Mouse (Mus musculus) lung, postnatal 14 days (tissue): Measurements from ENCODE around the gene Trpc7.

Source experiments
- DNase-seq: peaks from one replicate; pipeline ENCODE4 v3.0.0; 2021

Trpc7 gene

DNA sequence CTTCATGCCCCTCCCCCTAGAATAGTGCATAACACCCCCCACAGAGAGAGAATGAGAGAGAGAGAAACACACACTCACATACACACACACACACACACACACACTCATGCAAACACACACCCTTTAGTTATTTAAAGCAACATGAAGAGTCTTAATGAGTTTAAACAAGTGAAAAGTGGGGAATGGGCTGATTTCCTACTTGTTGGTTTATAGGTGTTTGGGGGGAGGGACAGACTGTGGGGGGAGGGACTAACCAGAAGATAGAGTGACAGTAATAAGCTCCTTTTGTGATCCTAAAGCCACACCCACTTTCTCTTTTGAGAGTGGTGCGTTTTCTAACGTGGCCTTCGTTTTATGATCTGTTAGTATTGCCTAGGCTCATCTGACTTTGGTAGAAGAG is at the start of gene Trpc7:
Gene Trpc7 (minus strand): TSS at position 101 of the 400 bp plus-strand sequence.
- DNase-seq = no peak

DNA sequence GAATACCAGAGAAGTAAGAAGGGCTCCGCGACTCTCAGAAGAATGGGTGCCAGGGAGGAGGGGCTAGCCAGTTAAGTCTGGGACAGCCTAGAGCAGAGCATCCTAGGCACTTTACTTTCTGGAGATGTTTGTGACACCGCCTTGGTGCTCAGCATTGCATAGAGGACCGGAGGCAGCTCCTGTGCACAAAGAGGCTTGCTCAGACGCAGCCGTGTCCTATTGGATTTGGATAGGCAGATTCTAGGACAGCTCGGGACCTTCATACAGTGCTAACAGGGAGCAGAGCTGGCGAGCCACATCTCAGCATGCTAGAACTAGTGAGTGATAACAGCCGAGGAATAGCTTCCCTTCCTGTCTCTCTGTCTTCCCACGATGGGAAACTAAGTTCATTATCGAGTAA is 43.5 kb upstream of the Trpc7 start:
- no peak for DNase-seq

DNA sequence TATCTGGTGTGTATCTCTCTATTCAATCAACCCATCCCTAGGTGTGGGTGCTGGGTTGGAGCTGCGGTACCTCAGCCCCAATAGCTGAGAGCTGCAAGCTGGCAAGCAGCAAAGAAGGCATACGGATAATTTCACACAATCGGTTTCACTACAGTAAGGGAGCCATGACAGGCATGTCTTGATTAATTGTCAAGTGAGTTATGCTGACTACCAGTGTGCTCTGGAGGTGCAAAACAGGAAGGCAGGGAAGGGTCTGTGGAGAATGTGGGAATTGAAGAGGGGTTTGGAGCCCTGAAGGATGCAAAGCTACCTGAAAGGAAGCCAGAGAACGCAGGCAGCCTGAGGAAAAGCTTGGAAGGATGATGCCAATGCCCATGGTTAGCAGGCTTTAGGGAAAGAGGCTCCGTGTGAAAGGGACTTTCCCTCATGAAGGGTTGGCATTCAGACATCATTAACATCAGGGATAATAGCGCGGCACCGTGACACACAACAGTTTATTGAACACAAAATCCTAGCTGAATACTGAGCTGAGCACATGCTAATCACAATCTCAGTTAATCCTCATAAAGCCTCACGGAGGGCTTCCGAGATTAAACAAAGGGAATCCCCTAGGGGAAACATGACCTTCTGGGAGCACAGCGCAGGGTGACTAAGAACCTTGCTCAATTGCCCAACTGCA is 38.2 kb upstream of the Trpc7 start:
- DNase-seq = no peak

DNA sequence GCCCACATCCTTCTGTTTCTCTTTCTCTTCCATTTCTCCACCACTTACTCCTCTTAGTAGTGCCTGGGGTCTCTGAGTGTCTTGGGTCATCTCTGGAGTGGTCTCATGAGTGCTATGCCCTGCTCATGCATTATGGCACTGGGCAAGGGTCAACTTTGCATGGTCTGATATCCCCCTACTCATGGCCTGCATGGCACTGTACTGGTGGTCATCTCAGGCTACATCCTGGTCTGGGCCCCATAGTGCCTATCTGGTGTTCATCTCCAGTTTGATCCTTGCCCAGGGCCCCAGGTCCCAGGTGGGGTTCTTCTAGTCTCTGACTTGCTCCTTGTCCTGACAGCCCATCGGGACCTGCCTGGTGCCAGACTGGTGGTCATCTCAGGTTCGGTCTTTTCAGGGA is 34.6 kb upstream of the Trpc7 start:
- DNase-seq = no peak

DNA sequence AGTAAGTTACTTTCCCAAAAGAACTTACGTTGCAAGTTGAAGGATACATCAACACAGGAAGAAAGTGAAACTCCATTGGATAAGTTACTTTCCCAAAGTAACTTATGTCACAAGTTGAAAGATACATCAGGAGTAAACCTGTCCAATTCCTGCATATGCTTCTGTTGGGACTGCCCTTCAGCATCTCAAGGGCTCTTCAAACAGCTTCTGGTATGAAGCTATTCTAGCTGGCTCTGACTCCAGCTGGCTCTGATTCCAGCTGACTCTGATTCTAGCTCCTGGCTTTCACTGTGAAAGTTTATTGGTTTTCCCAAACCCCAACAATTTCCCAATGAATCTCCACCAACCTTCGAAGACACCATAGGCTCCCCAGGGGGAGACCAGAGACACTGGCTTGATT is 27.2 kb upstream of the Trpc7 start:
- DNase-seq = peak; percentile 2

DNA sequence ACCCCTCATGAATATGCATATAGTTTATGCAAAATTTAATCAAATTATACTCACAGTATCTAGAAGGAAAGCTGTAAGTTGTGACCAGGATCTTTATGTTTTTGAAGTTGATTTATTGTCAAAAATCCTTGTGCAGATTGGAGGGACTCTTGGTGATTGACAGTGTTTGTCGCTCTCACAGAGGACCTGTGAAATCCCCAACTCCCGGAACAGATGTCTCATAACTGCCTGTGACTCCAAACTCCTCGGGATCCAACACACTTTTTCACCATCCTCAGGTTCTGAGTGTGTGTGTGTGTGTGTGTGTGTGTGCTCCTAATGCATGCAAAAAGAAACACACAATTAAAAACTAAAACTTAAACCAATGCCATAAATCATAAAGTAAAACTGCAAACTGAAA is 25.5 kb upstream of the Trpc7 start:
- DNase-seq = no peak

DNA sequence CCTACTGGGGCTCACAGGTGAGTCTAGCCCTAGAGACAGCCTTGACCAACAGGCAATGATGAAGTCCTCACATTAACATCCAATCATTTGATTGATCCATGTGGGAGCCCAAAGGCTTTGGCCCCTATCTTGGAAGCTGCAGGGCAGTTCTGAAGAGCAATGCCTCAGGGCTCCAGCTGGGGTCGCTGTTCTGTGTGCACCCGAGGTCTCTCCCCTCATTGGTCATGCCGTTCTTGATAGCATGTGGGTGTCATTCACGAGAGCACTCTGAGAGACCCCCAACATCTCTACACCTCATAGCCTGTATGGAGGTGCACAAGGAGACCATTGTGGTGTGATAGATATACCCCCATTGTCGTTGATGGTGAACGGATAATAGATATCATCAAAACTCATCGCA is 18.9 kb upstream of the Trpc7 start:
- no peak for DNase-seq

DNA sequence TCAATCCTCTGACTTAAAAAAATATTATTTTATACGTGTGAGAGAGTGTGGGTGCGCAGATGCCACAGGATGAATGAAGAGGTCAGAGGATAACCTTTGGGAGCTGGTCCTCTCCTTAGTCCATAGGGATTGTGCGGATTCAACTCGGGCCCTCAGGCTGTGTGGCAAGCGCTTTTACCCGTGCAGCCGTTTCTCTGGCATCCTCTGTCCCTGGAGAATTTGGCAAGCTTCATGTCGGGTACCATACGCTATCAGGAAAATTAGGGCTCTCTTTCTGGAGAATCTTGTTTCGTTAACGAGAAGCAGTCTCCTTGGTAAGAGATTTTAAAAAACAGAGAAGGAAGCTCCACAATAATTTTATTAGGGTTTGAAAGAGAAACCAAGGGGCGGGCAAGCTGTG is 15.3 kb upstream of the Trpc7 start:
- DNase-seq = no peak

DNA sequence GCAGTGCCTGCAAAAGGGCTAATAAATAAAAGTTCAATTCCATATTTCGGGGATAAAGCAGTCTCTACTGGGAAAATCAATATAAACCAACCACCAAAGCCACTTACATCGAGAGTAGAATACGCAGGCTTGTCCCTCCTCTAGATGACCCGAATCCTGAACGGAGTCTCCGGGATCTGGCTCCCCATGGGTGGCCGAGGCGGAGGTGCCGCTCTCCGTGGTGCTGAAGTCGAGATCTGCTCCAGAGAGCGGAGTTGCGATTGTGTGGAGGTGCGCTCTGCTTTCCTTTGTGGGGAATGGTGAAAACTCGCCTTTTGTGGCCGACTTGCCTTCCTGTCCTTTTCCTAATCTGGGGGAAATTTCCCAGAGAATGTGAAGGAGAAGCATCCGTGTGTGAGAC is 407 bp downstream of the Trpc7 start:
- DNase-seq = peak; percentile 76

DNA sequence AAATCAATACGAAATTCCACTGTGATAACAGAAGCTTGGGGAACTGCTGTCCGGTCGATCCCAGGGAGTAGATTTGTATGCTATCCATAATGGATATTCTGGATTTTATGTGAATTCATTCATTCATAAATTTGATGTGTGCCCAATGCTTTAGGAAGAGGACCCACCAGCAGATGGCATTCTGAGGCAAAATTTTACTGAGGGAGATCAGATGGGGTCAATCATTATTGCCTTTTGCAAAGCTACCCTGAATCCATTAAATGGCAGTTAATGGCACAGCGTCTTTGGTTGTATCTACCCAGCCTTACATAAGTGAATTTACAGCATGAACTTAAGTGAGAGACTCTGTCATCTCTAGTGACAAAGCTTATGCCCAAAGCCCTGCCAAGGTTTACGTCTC is 1.2 kb downstream of the Trpc7 start:
- no peak for DNase-seq

DNA sequence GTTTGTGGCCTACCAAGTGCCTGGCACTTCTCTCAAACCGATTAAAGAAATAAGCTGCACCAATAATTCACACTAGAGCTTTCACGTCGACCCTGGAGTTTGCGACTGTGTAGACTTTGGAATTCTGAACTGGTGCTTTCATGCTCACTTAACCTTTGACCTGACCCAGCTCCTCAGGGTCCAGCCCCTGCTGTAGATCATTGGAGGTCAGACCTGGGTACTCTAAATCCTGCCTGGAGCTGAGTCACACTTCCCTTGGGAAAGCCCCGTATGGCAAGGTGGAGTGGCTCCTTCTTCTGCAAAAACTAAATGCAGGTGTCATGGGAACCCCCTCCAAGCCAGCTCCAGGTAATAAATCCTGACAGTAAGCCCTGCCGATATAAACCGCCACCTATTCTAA is 5.9 kb downstream of the Trpc7 start:
- no peak for DNase-seq

DNA sequence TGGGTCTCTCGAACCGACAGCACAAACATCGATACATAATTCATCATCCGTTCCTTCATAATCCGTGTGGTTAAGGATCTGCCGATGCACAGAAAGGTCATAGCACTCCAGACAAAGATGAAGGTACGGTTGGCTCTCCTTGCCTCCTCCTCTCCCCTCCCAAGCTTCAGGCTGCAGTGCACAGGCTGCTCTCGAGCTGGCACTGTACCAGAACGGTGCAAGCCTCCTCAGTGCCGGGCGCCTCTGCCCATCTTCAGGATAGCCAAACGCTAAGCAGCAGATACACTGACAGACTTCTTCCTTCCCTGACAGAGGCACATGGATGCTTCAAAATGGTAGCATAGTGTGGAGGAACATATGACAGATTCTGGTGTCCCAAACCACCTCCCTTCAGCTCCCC is 12.9 kb downstream of the Trpc7 start:
- DNase-seq = no peak

DNA sequence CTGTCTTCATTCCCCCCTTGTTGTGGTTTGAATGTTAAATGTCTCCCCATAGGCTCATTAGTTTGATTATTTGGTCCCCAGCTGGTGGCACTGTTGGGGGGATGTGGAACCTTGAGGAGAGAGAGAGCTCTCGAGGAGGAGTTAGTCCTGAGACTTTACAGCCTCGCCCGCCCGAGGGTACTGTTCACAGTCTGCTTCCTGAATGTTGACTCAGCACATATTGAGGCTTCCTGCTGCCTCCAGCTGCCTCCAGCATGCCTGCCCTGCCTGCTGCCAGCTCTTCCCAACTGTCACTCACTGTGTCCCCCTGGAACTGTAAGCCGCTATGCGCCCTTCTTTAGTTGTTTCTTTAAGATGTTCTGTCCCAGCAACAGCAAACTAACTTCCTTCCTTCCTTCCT is 31.2 kb downstream of the Trpc7 start:
- DNase-seq = no peak

DNA sequence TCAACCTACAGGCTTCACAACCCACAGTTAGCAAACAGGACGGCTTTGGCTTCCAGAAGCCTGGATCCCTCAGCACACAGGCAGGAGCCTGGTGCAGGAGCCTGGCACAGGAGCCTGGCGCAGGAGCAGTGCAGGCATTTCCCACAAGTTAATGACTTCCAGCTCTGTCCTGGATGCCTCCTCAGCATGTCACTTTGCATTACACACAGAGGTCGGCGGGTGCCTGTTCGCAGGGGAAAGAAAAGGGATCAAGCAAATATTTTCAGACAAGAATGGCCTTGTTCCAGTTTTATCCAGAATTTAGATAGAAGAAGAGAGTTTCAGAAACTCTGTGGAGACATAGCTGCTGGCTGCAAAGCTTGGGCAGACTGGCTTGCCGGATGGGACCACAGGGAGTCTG is 33.8 kb downstream of the Trpc7 start:
- DNase-seq = no peak

DNA sequence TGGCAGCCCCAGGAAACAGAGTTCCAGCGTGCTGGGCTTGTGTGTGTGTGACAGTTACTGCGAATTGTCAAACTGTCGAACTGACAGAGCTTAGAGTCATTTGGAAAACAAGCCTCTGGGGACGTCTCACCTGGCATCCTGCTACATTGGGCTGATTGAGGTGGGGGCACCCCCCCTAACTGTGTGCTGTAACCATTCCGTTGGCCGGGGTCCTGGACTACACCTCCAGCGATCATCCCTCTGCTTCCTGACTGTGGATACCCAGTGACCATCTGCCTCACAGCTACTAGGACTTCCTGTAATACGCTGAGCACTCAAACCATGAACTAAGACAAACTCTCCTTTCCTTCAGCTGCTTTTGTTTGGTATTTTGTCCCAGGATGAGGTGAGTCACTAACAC is 41.3 kb downstream of the Trpc7 start:
- no peak for DNase-seq

DNA sequence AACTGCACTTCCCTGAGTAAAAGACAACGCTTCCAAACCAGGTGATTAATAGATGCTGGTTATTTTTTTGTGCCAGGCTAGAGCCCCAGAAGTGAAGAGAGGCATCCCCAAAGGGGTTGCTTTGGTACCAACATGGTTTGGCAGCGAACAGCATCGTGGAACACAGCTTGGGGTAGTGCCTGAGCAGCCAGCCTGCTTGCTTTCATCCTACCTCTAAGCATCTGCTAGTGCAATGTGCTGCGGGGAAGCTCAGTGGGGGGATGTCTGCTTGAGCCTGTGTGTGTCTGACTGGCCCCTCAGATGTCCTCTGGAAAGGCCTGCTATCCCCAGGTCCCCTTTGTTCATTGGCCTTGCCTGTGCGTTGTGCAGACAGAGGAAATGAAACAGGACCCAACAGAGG is 42.4 kb downstream of the Trpc7 start:
- no peak for DNase-seq

DNA sequence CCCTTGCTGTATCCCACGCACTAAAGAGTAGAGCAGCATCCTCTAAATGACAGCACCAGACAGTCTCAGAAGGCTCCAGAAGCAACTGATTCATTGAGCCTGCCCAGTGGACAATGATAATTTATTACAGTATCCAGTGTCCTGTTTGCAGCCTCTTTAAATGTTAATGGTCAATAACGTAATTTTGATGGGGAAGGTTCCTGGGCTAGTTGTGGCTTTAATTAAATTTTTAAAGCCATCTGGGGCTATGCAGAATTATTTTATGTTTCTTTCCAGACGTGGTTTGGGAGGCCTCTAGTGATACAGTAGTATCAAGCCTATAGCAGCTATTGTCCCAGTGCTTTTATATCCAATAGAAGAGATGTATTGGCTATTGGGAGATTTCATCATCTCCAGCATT is 49.9 kb downstream of the Trpc7 start:
- DNase-seq = no peak

DNA sequence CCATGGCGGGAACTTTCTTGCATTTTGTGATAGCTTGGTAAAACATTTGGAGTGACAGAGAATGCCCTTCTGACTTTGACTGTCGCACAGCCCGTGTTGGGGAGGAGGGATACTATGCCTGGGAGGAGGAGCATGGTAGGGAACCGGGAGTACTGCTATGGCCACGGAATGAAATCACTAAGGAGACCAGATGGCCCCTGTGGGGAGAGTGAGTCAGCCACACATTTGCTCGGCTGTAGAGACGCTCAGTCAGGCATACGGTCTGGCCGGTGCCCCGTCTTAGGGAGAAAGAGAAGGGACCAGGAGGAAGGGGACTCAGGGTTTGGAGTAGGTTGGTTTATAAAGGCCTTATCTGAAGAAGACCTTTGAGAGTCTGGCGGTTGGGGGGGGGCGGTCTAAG is 80.3 kb downstream of the Trpc7 start:
- no peak for DNase-seq

DNA sequence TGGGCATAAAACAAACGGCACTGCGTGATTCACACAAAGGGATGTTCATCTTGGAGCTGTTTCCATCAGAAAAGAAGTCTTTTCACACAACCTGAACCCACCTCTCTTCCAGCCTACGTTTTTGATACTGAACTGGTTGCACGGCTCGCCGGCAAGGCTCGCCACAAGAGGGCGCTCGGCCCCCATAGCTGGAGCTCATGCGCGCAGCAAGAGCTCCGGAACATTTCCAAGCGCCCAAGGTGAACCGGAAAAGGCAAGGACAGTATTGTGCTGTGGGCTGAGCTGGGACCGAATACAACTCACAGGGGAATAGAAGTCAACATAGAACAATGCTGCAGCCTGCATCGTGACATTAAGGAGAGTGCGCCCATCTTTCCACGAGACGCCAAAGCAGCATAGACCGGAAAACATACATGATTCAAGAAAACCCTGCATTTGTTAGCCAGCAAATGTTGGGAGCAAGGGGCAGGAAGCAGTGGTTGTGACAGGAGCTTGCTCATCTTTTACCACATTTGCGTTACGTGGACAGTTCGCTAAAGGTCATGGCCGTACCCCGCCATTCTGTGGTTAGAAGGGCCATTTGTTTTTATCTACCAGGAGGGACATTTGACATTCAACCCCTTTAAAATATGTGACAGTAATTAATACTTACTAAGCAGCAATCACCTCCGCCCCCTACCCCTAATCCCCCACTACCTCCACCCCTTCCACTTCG is 88.9 kb downstream of the Trpc7 start:
- DNase-seq = peak; percentile 91

DNA sequence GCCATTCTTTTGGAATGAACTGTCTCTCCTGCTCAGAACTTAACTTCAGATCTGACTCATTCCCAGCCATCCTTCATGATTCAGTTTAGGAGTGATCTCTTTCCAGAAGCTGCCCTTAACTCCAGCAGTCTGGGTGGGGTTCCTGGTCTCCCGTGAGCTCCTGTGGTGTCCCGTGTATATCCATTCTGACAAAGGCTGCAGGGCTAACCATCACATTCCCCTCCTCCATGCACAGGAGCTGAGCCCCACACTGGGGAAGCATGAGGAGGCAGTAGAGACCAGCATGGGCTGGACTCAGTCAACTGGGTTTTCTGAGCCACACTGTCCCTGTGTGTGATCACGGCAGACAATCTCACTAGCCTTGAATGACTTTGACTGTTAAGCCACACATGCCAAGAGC is 90.7 kb downstream of the Trpc7 start:
- DNase-seq = no peak

DNA sequence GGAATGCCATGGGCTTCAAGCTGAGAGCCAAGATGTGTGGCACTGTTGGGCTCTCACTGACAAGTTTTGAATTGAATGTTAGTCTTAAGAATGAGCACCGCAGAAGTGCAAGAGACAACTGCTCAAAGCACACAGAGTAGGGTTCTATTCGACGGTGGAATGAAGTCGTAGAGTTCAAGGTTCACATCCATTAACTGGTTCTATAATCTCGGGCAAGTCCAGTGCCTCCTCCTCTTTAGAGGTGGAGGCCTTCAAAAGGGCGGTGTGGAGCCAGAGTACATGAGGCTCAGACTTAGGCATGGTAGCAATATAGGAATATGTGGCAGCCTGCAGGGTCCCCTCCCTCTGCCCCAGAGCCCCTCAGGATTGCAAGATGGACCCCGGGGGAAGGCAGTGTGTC is 98.3 kb downstream of the Trpc7 start:
- DNase-seq = no peak

DNA sequence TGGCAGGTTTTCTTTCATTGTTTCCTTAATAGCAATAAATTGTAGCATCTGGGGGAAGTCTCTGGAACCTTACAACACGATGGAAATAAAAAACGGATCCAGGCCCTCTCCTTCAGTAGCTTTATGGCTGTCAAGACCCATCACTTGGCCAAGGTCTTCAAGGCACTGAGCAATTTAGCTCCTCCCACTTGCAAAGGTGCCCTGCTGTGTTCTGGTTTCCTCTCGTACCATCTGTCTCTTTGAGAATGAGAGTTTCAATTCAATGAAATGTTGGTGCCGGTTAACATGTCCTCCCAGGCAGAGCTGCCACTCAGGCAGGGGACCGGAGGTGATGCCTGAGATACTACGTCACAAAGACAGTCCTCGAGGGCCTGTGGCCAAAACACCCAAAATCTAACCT is 100.3 kb downstream of the Trpc7 start:
- DNase-seq = no peak

DNA sequence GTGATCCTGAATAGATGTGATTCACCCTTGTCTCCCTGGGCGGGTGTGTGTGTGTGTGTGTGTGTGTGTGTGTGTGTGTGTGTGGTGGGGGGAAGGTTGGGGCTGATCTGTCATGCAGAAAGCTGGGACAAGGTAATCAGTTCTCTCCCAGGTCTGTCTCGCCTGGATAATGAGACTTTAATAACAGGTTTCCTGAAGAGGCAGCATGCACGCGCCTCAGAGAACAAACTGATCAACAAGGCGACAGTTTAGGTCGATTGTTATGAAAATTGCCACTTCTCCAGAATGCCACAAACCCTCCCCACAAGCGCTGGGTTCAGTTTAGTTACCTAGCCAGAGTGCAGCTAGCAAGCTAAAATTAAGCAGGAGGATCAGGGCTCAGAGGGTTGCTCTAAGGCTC is 101.4 kb downstream of the Trpc7 start:
- DNase-seq = no peak

DNA sequence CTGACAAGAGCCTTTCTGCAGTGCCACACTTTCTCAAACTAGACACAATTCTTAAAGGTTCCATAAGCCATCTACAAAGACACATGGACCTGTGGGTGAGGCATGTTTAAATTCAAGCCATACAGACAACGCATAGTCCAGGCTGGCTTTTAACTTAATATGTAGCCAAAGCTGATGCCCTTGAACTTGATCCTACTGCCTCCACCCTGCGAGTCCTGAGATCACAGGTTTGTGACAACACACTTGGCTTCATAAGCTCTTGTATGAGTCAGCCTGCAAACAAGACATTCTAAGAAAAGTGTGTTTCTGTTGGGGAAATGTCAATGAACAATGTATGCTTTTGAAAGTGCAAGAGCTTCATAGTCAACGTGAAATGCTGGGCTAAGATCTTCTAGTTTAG is 102.9 kb downstream of the Trpc7 start:
- no peak for DNase-seq

DNA sequence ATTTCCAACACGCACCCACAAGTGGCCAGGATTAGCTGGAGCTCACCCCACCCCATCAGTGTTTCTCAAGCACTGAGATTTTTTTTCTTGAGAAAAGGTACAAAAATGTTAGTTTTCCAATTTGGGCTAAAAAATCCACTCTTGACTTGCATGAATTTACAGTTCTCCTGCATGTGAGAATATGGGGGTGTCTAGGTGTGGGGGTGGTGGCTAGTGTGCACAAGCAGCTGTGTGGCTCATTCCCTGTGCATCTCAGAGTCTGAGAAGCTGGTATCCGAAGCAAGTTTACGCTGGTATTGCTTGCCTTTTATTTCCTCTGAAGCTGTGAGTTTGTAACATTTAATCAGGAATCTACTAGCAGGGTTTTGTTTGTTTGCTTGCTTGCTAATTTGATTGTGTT is 105.1 kb downstream of the Trpc7 start:
- no peak for DNase-seq
